Mouse (Mus musculus): ENCODE data around the gene Rab30. TPM values are rescaled to one million over a fixed set of nuclear protein-coding genes. Genes with fewer than 3 reads are reported as not detected.
"Not testable (repeated sequence)": the region's sequence is repeated elsewhere in the genome, so short reads cannot be mapped to it uniquely, and the experiment has no call there.

The Rab30 gene
- polyA plus RNA-seq, 1 experiment: 15.3 TPM

DNA sequence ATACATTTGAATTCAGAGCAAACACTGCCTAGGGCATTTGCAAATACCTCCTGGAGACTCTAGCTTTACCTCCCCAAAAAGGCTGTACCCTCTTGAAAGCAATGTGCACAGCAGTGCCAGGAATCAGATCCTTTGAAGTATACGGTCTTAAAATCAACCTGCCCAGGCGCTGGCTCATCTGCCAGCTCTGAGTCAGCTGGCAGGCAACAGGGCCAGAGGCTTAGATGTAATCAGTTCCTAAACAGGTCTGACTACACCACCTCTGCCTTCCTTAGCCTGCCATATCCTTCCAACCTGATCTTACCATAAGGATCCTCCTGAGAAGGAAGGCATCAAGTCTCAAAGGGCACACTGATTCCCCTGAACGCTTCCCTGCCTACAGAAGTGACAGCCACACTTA, 17.7 kb upstream of the Rab30 start:
- Histone ChIP-seq H3K27ac (ENCODE audit: insufficient read depth, low read length) (no peak overlapping the region), H3K4me1 (ENCODE audit: control insufficient read depth, insufficient read depth, low read length) (no peaks in the 10 kb centered on the region), H3K4me3 (ENCODE audit: insufficient read depth, low read length) (no peak overlapping the region)
- TF ChIP-seq CTCF (IDR thresholded peaks at IDR 0.05; ENCODE audit: extremely low read depth, insufficient read depth, low read length) (no peak), POLR2A (IDR thresholded peaks at IDR 0.05; ENCODE audit: extremely low read depth, insufficient read depth, low read length) (no peak)

DNA sequence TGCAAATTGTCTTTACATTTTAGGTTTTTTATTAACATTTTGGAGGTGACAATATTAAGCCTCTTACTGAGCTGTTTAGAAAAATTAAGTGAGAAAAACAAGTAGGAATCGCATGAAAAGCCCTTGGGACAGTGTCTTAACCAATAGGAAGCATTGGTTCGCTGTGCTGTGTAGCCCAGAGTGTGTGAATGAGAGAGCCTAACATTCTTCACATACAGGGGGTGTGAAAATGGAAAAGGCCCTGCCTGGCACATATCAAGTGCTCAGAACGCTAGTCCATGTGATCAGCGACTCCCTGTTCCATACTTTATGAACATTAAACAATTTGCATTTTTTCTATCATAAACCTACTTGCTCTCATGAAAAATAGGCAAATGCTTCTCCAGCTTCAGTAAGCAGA, 17.1 kb upstream of the Rab30 start:
- no peak for TF ChIP-seq POLR2A (IDR thresholded peaks at IDR 0.05; ENCODE audit: extremely low read depth, insufficient read depth, low read length)
- TF ChIP-seq CTCF (IDR thresholded peaks at IDR 0.05; ENCODE audit: extremely low read depth, insufficient read depth, low read length): no peak

DNA sequence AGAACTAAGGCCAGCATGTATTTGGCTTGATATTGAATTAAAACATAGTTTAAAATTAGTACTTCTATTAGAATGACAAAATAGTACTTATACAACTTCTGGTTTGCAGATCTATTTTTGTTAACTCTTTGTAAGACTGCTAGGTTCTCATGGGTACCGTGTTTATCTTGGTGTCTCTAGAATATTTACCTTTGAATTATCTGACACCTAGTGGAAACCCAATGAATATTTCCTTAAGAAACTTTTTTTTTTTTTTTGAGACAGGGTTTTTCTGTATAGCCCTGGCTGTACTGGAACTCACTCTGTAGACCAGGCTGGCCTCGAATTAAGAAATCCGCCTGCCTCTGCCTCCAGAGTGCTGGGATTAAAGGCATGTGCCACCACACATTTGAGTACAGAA, 11.8 kb upstream of the Rab30 start:
- not testable (repeated sequence) for H3K4me1 ChIP-seq (ENCODE audit: control insufficient read depth, insufficient read depth, low read length); H3K27ac ChIP-seq (ENCODE audit: insufficient read depth, low read length)

More for the DNA sequence above, 17.1 kb upstream of the Rab30 start:
- H3K27ac ChIP-seq (ENCODE audit: insufficient read depth, low read length): no peak overlapping the region
- H3K4me1 ChIP-seq (ENCODE audit: control insufficient read depth, insufficient read depth, low read length): no peaks in the 10 kb centered on the region
- H3K4me3 ChIP-seq (ENCODE audit: insufficient read depth, low read length): no peak overlapping the region

DNA sequence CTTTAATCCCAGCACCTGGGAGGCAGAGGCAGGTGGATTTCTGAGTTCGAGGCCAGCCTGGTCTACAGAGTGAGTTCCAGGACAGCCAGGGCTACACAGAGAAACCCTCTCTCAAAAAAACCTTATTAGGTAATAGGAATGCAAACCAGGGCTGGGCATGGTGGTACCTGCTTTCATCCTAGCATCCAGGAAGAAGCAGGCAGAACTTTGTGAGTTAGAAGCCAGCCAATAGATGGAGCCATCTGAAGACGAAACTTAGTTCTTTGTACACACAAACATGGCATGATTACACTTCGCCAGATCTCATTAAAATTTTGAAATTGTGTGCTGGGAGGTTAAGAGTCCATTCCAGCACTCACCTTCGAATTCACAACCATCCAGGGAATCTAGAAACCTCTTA, 10.9 kb upstream of the Rab30 start:
- TF ChIP-seq CTCF (IDR thresholded peaks at IDR 0.05; ENCODE audit: extremely low read depth, insufficient read depth, low read length): no peak
- no peak for TF ChIP-seq POLR2A (IDR thresholded peaks at IDR 0.05; ENCODE audit: extremely low read depth, insufficient read depth, low read length)
- no peak overlapping the region for H3K4me3 ChIP-seq (ENCODE audit: insufficient read depth, low read length)
- H3K4me1 ChIP-seq (ENCODE audit: control insufficient read depth, insufficient read depth, low read length): no peaks in the 10 kb centered on the region; the same call in 1 of the 2 replicates
- H3K27ac ChIP-seq (ENCODE audit: insufficient read depth, low read length): no peak overlapping the region

More for the DNA sequence above, 11.8 kb upstream of the Rab30 start:
- H3K4me3 ChIP-seq (ENCODE audit: insufficient read depth, low read length): not testable (repeated sequence)

DNA sequence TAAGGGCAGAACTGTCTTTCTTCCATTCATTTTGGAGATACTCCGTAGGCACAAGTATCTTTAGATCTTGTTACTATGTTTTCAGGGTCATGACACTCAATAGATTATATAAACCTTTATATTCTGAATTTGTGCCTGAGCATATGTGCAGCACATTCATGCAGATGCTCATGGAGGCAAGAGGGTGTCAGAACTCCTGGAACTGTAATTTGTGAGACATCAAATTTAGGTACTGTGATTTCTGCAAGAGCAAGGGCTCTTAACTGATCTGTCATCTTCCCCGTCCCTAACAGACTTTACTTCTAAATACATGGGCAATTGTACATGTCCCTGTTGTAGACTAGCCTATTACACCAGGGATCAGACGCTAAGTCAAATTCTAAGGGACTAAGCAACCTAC, 10.4 kb upstream of the Rab30 start:
- Histone ChIP-seq H3K4me3 (ENCODE audit: insufficient read depth, low read length) (no peak overlapping the region), H3K4me1 (ENCODE audit: control insufficient read depth, insufficient read depth, low read length) (no peaks in the 10 kb centered on the region; the same call in 1 of the 2 replicates), H3K27ac (ENCODE audit: insufficient read depth, low read length) (no peak overlapping the region)
- no peak for TF ChIP-seq CTCF (IDR thresholded peaks at IDR 0.05; ENCODE audit: extremely low read depth, insufficient read depth, low read length)
- TF ChIP-seq POLR2A (IDR thresholded peaks at IDR 0.05; ENCODE audit: extremely low read depth, insufficient read depth, low read length): 0 out of 2 replicates have a peak, but pooled peaks have one; percentile 3

DNA sequence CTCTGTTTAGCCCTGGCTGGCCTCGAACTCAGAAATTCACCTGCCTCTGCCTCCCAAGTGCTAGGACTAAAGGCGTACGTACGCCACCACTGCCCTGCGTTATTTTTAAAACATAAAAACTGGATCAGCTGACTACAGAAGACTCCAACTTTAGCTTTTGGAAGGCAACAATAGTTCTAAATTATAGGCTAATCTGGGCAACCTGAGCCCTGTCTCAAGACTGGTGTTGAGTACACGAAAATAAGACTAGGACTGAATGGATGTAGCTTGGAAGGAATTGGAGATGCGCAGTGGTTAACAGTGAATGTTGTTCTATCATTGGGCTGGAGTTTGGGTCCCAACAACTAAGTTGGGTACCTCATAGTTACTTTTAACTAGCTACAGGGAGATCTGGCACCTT, 9.3 kb upstream of the Rab30 start:
- H3K27ac ChIP-seq (ENCODE audit: insufficient read depth, low read length): no peak overlapping the region
- no peaks in the 10 kb centered on the region; the same call in 1 of the 2 replicates for H3K4me1 ChIP-seq (ENCODE audit: control insufficient read depth, insufficient read depth, low read length)

DNA sequence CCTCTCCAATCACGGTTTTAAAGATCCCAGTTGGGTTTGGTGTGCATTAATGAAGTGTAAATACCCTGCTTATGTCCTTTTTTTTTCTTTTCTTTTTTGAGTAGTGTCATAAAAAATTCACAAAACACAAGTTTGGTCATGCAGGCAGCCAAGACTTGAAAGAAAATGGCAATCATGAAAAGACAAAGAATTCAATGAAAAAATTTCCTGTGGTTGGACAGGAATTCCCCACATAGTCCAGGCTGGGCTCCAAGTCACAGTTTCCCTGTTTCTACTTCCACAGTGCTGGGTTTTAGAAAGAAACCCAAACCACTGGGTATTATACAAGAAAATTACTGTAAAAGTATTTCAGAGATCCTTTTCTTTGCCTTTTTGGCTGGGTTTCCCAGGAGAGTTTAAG, 3.8 kb upstream of the Rab30 start:
- peaks cover 2% of the 10 kb centered on the region for H3K4me1 ChIP-seq (ENCODE audit: control insufficient read depth, insufficient read depth, low read length)

More for the DNA sequence above, 9.3 kb upstream of the Rab30 start:
- no peak overlapping the region for H3K4me3 ChIP-seq (ENCODE audit: insufficient read depth, low read length)
- no peak for TF ChIP-seq POLR2A (IDR thresholded peaks at IDR 0.05; ENCODE audit: extremely low read depth, insufficient read depth, low read length)
- TF ChIP-seq CTCF (IDR thresholded peaks at IDR 0.05; ENCODE audit: extremely low read depth, insufficient read depth, low read length): no peak

DNA sequence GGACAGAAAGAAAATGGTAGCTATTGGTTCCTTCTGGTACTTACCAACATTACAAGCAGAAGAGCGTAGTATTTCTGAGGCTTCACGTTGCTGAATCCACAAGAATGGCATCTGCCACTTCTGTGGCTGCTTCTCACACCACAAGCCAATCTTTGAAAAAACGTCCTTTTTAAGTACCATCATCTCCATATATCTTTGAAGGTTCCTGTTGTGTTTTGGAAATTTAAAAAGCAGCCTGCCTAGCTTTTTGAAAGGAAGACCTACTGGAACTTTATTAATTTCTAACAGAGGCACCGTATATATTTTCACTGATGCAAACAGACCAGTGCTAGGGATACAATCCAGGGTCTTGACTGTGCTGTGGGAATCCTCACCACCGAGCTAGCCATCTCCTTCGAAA, 1.4 kb upstream of the Rab30 start:
- Histone ChIP-seq H3K4me3 (ENCODE audit: insufficient read depth, low read length) (peak overlapping the region; percentile 83; the same call in 1 of the 2 replicates), H3K4me1 (ENCODE audit: control insufficient read depth, insufficient read depth, low read length) (peaks cover 3% of the 10 kb centered on the region), H3K27ac (ENCODE audit: insufficient read depth, low read length) (no peak overlapping the region)
- TF ChIP-seq POLR2A (IDR thresholded peaks at IDR 0.05; ENCODE audit: extremely low read depth, insufficient read depth, low read length): no peak
- TF ChIP-seq CTCF (IDR thresholded peaks at IDR 0.05; ENCODE audit: extremely low read depth, insufficient read depth, low read length): no peak

More for the DNA sequence above, 3.8 kb upstream of the Rab30 start:
- H3K27ac ChIP-seq (ENCODE audit: insufficient read depth, low read length): no peak overlapping the region
- no peak for TF ChIP-seq POLR2A (IDR thresholded peaks at IDR 0.05; ENCODE audit: extremely low read depth, insufficient read depth, low read length)
- no peak for TF ChIP-seq CTCF (IDR thresholded peaks at IDR 0.05; ENCODE audit: extremely low read depth, insufficient read depth, low read length)
- H3K4me3 ChIP-seq (ENCODE audit: insufficient read depth, low read length): no peak overlapping the region

DNA sequence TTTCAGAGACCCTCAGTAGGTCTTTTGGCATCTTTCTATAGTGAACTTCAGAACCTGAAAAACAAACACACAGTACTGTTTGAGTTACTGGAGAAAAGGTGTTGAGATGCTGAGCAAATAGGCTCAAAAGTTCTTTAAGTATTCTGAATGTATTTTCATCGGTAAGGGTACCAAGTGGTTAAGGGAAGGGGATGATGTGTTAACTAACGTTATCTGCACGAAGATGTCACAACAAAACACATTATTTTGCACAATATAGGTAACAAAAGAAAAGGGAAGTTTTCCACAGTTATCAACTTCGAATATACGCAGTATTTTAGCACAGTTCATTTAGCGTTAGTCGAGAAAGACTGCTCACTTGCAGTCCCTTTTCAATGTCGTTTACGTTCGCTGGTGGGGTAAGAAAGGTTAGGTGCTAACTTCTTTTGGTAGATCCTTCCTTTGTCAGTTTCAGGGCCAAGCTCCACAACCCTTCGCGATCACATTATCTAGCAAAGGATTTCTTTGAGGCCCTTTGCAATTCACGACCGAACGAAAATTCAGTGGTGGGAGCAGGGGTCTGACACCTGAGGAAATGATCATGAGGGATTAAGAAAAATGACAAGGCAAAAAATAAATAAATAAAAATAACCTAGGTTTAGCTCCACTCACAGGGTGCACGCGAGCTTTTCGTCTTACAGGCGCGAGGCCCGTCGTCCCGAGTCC, 840 bp upstream of the Rab30 start:
- Histone ChIP-seq H3K4me1 (ENCODE audit: control insufficient read depth, insufficient read depth, low read length) (peaks cover 3% of the 10 kb centered on the region), H3K27ac (ENCODE audit: insufficient read depth, low read length) (peak overlapping the region; percentile 82), H3K4me3 (ENCODE audit: insufficient read depth, low read length) (peak overlapping the region; percentile 83)
- no peak for TF ChIP-seq CTCF (IDR thresholded peaks at IDR 0.05; ENCODE audit: extremely low read depth, insufficient read depth, low read length)
- TF ChIP-seq POLR2A (IDR thresholded peaks at IDR 0.05; ENCODE audit: extremely low read depth, insufficient read depth, low read length): no peak

DNA sequence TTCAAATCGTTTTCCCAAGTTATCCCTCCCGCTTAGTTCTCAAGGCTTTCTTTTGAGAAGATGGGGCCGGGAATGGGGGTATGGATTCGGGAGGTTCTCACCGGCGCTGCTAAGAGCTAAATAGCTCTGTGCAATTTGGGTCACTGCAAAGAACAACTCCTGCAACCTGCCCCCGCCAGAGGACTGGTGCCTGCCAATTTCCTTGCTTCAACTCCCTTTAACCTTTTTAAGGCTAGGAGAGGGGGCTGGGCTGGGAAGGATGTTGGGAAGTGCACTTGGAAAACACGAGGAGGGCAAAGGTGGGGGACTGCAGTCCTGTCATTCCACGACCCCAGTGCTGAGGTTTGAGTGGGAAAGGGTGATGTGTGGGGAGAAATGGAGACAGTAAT, 452 bp downstream of the Rab30 start:
- peak overlapping the region; percentile 32; the same call in 1 of the 2 replicates for H3K27ac ChIP-seq (ENCODE audit: insufficient read depth, low read length)
- H3K4me1 ChIP-seq (ENCODE audit: control insufficient read depth, insufficient read depth, low read length): peaks cover 3% of the 10 kb centered on the region
- peak overlapping the region; percentile 83 for H3K4me3 ChIP-seq (ENCODE audit: insufficient read depth, low read length)
- TF ChIP-seq CTCF (IDR thresholded peaks at IDR 0.05; ENCODE audit: extremely low read depth, insufficient read depth, low read length): no peak
- TF ChIP-seq POLR2A (IDR thresholded peaks at IDR 0.05; ENCODE audit: extremely low read depth, insufficient read depth, low read length): no peak
